Mouse (Mus musculus) CH12.LX (cell line): ENCODE data around the gene Mapk1ip1.

Experiments
- MAX ChIP-seq: IDR thresholded peaks from 2 replicates; pipeline ENCODE4 v1.6.1; 2011; ENCODE audit warnings: low read length, improper control_type of control experiment
- POLR2A ChIP-seq: IDR thresholded peaks from 2 replicates; pipeline ENCODE4 v1.6.1; 2011; ENCODE audit warnings: low read depth, mild to moderate bottlenecking, improper control_type of control experiment, low read length
- SIN3A ChIP-seq: IDR thresholded peaks from 2 replicates; pipeline ENCODE4 v1.6.1; 2012; ENCODE audit warnings: low read length, improper control_type of control experiment, inconsistent platforms
- UBTF ChIP-seq: IDR thresholded peaks from 2 replicates; pipeline ENCODE4 v1.6.1; 2012; ENCODE audit warnings: low read depth, mild to moderate bottlenecking, inconsistent platforms, low read length, improper control_type of control experiment, moderate library complexity
- USF2 ChIP-seq: conservative IDR thresholded peaks from 2 replicates; pipeline ENCODE4 v1.6.1; 2011; ENCODE audit warnings: low read depth, low read length, improper control_type of control experiment
- ZKSCAN1 ChIP-seq: IDR thresholded peaks from 2 replicates; pipeline ENCODE4 v1.6.1; 2012; ENCODE audit warnings: low read depth, inconsistent platforms, low read length, improper control_type of control experiment, borderline replicate concordance
- ZMIZ1 ChIP-seq: IDR thresholded peaks from 2 replicates; pipeline ENCODE4 v1.6.1; 2012; ENCODE audit warnings: low read depth, mild to moderate bottlenecking, inconsistent platforms, low read length, improper control_type of control experiment

DNA sequence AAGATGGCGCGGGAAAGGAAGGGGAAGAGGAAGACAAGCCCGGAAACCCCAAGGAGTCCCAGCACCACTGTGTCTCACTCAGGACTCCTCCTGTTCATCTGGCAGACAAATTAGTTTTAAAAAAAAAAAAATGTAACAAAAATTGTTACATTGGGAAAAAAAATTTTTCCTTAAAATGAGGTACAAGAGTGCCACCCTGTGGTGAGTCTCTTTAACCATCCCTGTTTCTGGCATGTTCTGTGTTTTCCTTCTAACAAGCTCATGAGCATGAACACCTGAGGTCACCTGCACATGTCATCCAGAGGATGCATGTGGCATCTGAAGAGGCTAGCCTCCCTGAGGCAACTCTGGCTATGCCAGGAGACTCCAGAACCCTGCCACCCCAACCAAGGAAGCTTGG, 11.0 kb downstream of the Mapk1ip1 start:
- no peak for TF ChIP-seq MAX
- TF ChIP-seq ZMIZ1: no peak
- no peak for TF ChIP-seq ZKSCAN1
- TF ChIP-seq POLR2A: no peak
- no peak for TF ChIP-seq UBTF
- no peak for TF ChIP-seq SIN3A
- TF ChIP-seq USF2: no peak
